Mouse (Mus musculus) small intestine, adult 2 months (tissue): ENCODE measurements at regions not wholly inside any gene's neighbourhood (a gene's known extent, or its start where the extent isn't known, plus 50 kb on each side); places are given as distances from the start of the nearest gene placed in this dataset.

ENCODE experiments used
- CTCF ChIP-seq: fragments of 200-500 bp; IDR thresholded peaks from 2 replicates; pipeline ENCODE4 v1.5.1; 2012; ENCODE audit warnings: low read depth, mild to moderate bottlenecking, control low read depth, inconsistent platforms, low read length, moderate library complexity, mixed read lengths; ENCODE audit not compliant: insufficient replicate concordance, insufficient read length; ENCODE audit errors: extremely low read depth
- POLR2A ChIP-seq: fragments of 200-500 bp; IDR thresholded peaks from 2 replicates; pipeline ENCODE4 v1.6.1; 2012; ENCODE audit warnings: low read depth, mild to moderate bottlenecking, control low read depth, inconsistent platforms, low read length, moderate library complexity

DNA sequence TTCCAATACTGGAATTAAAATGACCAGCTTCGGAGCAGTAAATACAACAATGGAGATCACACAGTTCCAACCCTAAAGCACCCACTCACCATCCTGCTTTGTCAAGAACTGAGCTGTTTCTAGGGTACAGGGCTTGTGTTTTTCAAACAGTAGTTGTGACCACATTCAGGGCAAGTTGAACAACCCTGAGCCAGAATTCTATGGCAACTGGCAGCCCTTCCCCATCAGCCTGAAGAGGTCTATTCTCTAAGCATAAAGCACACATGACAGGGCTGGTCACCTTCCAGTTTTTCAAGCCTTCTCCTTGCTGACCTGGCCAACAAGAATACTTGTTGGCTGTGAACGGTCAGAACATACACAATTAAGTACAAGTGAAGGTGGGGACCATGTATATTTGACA, 150.5 kb upstream of the Adamts9 start:
- no peak for TF ChIP-seq CTCF
- TF ChIP-seq POLR2A = no peak
